Mouse (Mus musculus) E14TG2a.4 (cell line): ENCODE data around the gene Nsun5.

ENCODE experiments used
- CTCF ChIP-seq: conservative IDR thresholded peaks from 2 replicates; pipeline ENCODE4 v1.5.1; 2014; ENCODE audit warnings: low read length
- NANOG ChIP-seq: IDR thresholded peaks from 2 replicates; pipeline ENCODE4 v1.6.1; 2014; ENCODE audit warnings: borderline replicate concordance, low read length, mixed read lengths

DNA sequence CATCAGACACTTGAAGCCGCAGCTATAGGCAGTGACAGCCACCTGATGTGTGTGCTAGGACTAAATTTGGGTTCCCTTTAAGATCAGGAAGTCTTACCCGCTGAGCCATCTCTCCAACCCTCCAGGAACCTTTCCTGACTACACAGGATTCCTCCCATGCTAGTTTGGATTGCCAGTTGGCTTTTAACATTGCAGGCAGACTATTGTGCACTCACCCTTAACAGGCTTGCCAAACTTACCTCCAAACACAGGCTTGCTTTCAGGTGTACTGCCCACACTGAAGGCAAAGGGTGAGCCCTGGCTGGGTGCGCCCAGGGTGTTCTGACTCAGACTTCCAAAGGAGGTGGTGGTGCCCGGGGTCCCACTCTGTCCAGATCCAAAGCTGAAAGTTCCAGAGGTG lies 10.9 kb downstream of the Nsun5 start:
- no peak for TF ChIP-seq CTCF
- no peak for TF ChIP-seq NANOG
